Mouse (Mus musculus) spleen, adult 10 weeks (tissue): Measurements from ENCODE around the gene Snx4. TPM values are rescaled to one million over a fixed set of nuclear protein-coding genes. Genes with fewer than 3 reads are reported as not detected.

ENCODE experiments used
- polyA plus RNA-seq: library from polyadenylated mRNA; stranded (reverse); fragments of 350-450 nt; fragmentation: Illumina TruSeq; extraction: RNeasy Lipid Tissue Mini Kit (QIAGEN cat#74804); gene quantifications from one replicate; pipeline ENCODE4 v1.2.3, GENCODE M21; 2015; ENCODE audit warnings: low replicate concordance; ENCODE audit not compliant: insufficient read depth

The Snx4 gene
- polyA plus RNA-seq: 63.0 TPM

DNA sequence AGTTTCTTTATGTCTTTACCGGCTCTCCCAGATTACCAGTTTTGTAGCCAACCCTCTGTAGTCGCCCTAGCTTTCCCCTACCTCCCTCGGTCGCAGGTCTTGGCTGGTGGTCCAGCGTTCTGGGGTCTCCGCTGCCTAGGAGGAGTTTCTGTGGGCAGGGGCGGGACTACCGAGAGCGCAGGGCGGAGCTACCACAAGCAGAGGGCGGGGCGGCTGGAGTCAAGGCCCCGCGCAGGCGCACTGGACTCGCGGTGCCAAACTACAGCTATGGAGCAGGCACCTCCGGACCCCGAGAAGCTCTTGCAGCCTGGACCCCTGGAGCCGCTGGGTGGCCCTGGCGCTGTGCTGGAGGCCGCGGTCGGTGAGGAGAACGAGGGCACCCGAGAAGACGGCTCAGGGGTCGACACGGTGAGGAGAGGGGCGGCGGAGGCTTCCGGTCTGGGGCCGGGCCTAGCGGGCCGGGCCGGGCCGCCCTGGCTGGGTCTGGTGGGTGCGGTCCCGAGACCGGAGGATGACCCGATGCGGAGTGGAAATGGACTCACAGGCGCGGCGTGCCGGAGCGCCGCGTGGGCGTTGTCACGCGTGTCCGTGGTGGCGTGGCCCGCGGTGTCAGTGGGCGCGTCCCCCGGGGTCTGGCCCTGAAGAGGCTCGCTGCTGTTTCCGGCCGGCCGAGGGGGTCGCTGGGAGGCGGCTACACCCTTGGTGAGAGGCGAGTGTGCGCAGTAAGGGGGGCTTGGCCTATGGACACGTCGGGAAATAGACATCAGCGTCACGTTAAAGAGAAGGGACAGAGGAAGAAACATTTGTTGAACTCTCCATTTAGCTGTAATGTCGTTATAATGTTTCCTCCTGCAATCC lies at the start of gene Snx4:
Gene Snx4, plus strand, starts transcription at position 249 of the 858 bp plus-strand sequence.

Other genes with a start within 250 kb of the Snx4 start
- gene Iqcg, start 195.2 kb upstream of the Snx4 start, polyA plus RNA-seq: 1.1 TPM
- gene Rpl35a, start 195.0 kb upstream of the Snx4 start, polyA plus RNA-seq: 3,739 TPM
- gene Lmln, start 188.9 kb upstream of the Snx4 start, polyA plus RNA-seq: 1.3 TPM
- gene Osbpl11, start 66.4 kb upstream of the Snx4 start, polyA plus RNA-seq: 18.0 TPM
- 50.4 TPM for gene Zfp148, start 129.4 kb downstream of the Snx4 start, polyA plus RNA-seq